Mouse (Mus musculus): Measurements from ENCODE around the gene Gm5678. TPM values are rescaled to one million over a fixed set of nuclear protein-coding genes. Genes with fewer than 3 reads are reported as not detected.

The Gm5678 gene
- not detected in 2 replicates for polyA plus RNA-seq (2016; fragmentation: Nextera tagmentation; extraction: Ambion mirVana)

- no peak for ATAC-seq (ENCODE audit: low FRiP score, low read depth)
- Histone ChIP-seq H3K9me3 (no peaks in the 10 kb centered on the region), H3K9ac (no peak within 1 kb of the TSS), H3K4me2 (replicated peaks) (no peak within 1 kb of the TSS), H3K4me3 (no peak within 1 kb of the TSS), H3K4me1 (no peaks in the 10 kb centered on the region), H3K36me3 (no peaks in the 10 kb centered on the region), H3K27me3 (replicated peaks) (no peaks in the 10 kb centered on the region), H3K27ac (no peak within 1 kb of the TSS)
- WGBS: 81% methylated on average over 23 of the region's 23 CpGs
These were observed at the start of gene Gm5678 for GRCm38 (mm10) chr16:93627761-93628400. Gm5678 (plus strand) TSS chr16:93628097.

GRCm38 (mm10) chr16:93578346-93579005, 49.4 kb upstream of the Gm5678 start:
- Histone ChIP-seq H3K4me3 (no peak overlapping the region), H3K9ac (no peak overlapping the region), H3K4me2 (replicated peaks) (no peak overlapping the region), H3K36me3 (no peaks in the 10 kb centered on the region), H3K27ac (no peak overlapping the region), H3K9me3 (no peaks in the 10 kb centered on the region), H3K27me3 (replicated peaks) (no peaks in the 10 kb centered on the region), H3K4me1 (0 out of 2 replicates have a peak, but pooled peaks cover 3% of the 10 kb centered on the region)
- 89% methylated on average over 8 of the region's 8 CpGs for WGBS
- ATAC-seq (ENCODE audit: low FRiP score, low read depth): no peak

GRCm38 (mm10) chr16:93581125-93581524, 46.8 kb upstream of the Gm5678 start:
- no peak for ATAC-seq (ENCODE audit: low FRiP score, low read depth)
- Histone ChIP-seq H3K9ac (no peak overlapping the region), H3K27me3 (replicated peaks) (no peaks in the 10 kb centered on the region), H3K36me3 (peaks cover 7% of the 10 kb centered on the region; the same call in 1 of the 2 replicates), H3K4me2 (replicated peaks) (no peak overlapping the region), H3K27ac (no peak overlapping the region), H3K4me1 (no peaks in the 10 kb centered on the region), H3K9me3 (no peaks in the 10 kb centered on the region), H3K4me3 (no peak overlapping the region)
- 77% methylated on average over 6 of the region's 6 CpGs for WGBS

GRCm38 (mm10) chr16:93584976-93585702, 42.8 kb upstream of the Gm5678 start:
- no peak overlapping the region for H3K27ac ChIP-seq
- no peak overlapping the region for H3K4me2 ChIP-seq (replicated peaks)
- no peaks in the 10 kb centered on the region for H3K27me3 ChIP-seq (replicated peaks)
- H3K4me3 ChIP-seq: no peak overlapping the region
- ATAC-seq (ENCODE audit: low FRiP score, low read depth): no peak
- no peaks in the 10 kb centered on the region for H3K4me1 ChIP-seq
- WGBS: 91% methylated on average over 24 of the region's 24 CpGs
- H3K9me3 ChIP-seq: no peaks in the 10 kb centered on the region
- peaks cover 14% of the 10 kb centered on the region for H3K36me3 ChIP-seq
- H3K9ac ChIP-seq: no peak overlapping the region

- no peaks in the 10 kb centered on the region for H3K27me3 ChIP-seq (replicated peaks)
- H3K4me1 ChIP-seq: no peaks in the 10 kb centered on the region
- peaks cover 20% of the 10 kb centered on the region for H3K36me3 ChIP-seq
- no peak overlapping the region for H3K4me3 ChIP-seq
- H3K4me2 ChIP-seq (replicated peaks): no peak overlapping the region
- no peak for ATAC-seq (ENCODE audit: low FRiP score, low read depth)
- no peaks in the 10 kb centered on the region for H3K9me3 ChIP-seq
- H3K27ac ChIP-seq: no peak overlapping the region
- no peak overlapping the region for H3K9ac ChIP-seq
- 87% methylated on average over 9 of the region's 9 CpGs for WGBS
These were observed 42.1 kb upstream of the Gm5678 start for GRCm38 (mm10) chr16:93585703-93586205.

- Histone ChIP-seq H3K36me3 (peaks cover 21% of the 10 kb centered on the region), H3K4me1 (no peaks in the 10 kb centered on the region), H3K27me3 (replicated peaks) (no peaks in the 10 kb centered on the region), H3K27ac (no peak overlapping the region), H3K4me2 (replicated peaks) (no peak overlapping the region), H3K4me3 (no peak overlapping the region), H3K9ac (no peak overlapping the region), H3K9me3 (no peaks in the 10 kb centered on the region)
- no peak for ATAC-seq (ENCODE audit: low FRiP score, low read depth)
- 73% methylated on average over 8 of the region's 8 CpGs for WGBS
These were observed 41.5 kb upstream of the Gm5678 start for GRCm38 (mm10) chr16:93586382-93586781.

GRCm38 (mm10) chr16:93588281-93588680, 39.6 kb upstream of the Gm5678 start:
- no peak overlapping the region for H3K9ac ChIP-seq
- no peak overlapping the region for H3K27ac ChIP-seq
- no peaks in the 10 kb centered on the region for H3K9me3 ChIP-seq
- H3K4me1 ChIP-seq: no peaks in the 10 kb centered on the region
- H3K36me3 ChIP-seq: peaks cover 21% of the 10 kb centered on the region
- H3K4me2 ChIP-seq (replicated peaks): no peak overlapping the region
- no peaks in the 10 kb centered on the region for H3K27me3 ChIP-seq (replicated peaks)
- no peak overlapping the region for H3K4me3 ChIP-seq
- 70% methylated on average over 4 of the region's 4 CpGs for WGBS
- ATAC-seq (ENCODE audit: low FRiP score, low read depth): no peak

GRCm38 (mm10) chr16:93590915-93591314, 37.0 kb upstream of the Gm5678 start:
- Histone ChIP-seq H3K4me1 (no peaks in the 10 kb centered on the region), H3K27ac (no peak overlapping the region), H3K9ac (no peak overlapping the region), H3K36me3 (peaks cover 14% of the 10 kb centered on the region), H3K4me2 (replicated peaks) (no peak overlapping the region), H3K4me3 (no peak overlapping the region), H3K27me3 (replicated peaks) (no peaks in the 10 kb centered on the region), H3K9me3 (no peaks in the 10 kb centered on the region)
- no peak for ATAC-seq (ENCODE audit: low FRiP score, low read depth)
- WGBS: 95% methylated on average over 15 of the region's 15 CpGs

- Histone ChIP-seq H3K4me3 (no peak overlapping the region), H3K9ac (no peak overlapping the region), H3K9me3 (no peaks in the 10 kb centered on the region), H3K4me2 (replicated peaks) (no peak overlapping the region), H3K27me3 (replicated peaks) (no peaks in the 10 kb centered on the region), H3K27ac (no peak overlapping the region), H3K36me3 (peaks cover 14% of the 10 kb centered on the region), H3K4me1 (no peaks in the 10 kb centered on the region)
- WGBS: 95% methylated on average over 20 of the region's 20 CpGs
- no peak for ATAC-seq (ENCODE audit: low FRiP score, low read depth)
These were observed 36.2 kb upstream of the Gm5678 start for GRCm38 (mm10) chr16:93591450-93592430.

- H3K9me3 ChIP-seq: no peaks in the 10 kb centered on the region
- no peaks in the 10 kb centered on the region for H3K27me3 ChIP-seq (replicated peaks)
- peaks cover 21% of the 10 kb centered on the region for H3K36me3 ChIP-seq
- H3K9ac ChIP-seq: no peak overlapping the region
- H3K4me3 ChIP-seq: no peak overlapping the region
- ATAC-seq (ENCODE audit: low FRiP score, low read depth): no peak
- WGBS: 99% methylated on average over 3 of the region's 3 CpGs
- no peak overlapping the region for H3K4me2 ChIP-seq (replicated peaks)
- no peak overlapping the region for H3K27ac ChIP-seq
- no peaks in the 10 kb centered on the region for H3K4me1 ChIP-seq
These were observed 35.2 kb upstream of the Gm5678 start for GRCm38 (mm10) chr16:93592711-93593110.

- no peak for ATAC-seq (ENCODE audit: low FRiP score, low read depth)
- Histone ChIP-seq H3K4me3 (no peak overlapping the region), H3K36me3 (peaks cover 28% of the 10 kb centered on the region), H3K27ac (no peak overlapping the region), H3K9me3 (no peaks in the 10 kb centered on the region), H3K4me1 (no peaks in the 10 kb centered on the region), H3K4me2 (replicated peaks) (no peak overlapping the region), H3K9ac (no peak overlapping the region), H3K27me3 (replicated peaks) (no peaks in the 10 kb centered on the region)
- WGBS: 93% methylated on average over 8 of the region's 8 CpGs
These were observed 34.5 kb upstream of the Gm5678 start for GRCm38 (mm10) chr16:93593406-93593805.

Data from neural tube, embryonic 12.5 days (tissue).